Mouse (Mus musculus): ENCODE results near the gene Nin. TPM values are rescaled to one million over a fixed set of nuclear protein-coding genes. Genes with fewer than 3 reads are reported as not detected.

Nin gene
- total RNA-seq, 1 experiment from 2014 or later: 91.7 TPM

DNA sequence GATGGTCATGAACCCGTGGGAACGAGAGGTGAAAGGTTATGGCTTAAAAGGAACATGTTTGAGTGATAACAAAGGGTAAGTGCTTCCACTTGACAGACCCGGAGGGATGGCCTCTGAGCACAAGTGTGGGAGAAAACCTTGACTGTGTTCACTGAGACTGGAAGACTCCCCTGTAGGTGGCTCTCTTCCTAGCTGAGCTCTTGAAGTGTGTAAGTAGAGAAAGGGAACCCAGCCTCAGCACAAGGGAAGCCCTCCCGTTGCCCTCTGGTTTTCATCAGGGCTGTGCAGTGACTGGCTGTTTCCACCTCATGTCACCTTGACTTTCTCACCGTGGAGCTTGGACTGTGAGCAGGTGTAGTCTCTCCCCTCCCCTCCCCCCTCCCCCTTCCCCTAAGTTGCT is 15.6 kb upstream of the Nin start:
- ATAC-seq (replicated peaks; ENCODE audit: low read depth, poor library complexity, severe bottlenecking): peak; percentile 95

DNA sequence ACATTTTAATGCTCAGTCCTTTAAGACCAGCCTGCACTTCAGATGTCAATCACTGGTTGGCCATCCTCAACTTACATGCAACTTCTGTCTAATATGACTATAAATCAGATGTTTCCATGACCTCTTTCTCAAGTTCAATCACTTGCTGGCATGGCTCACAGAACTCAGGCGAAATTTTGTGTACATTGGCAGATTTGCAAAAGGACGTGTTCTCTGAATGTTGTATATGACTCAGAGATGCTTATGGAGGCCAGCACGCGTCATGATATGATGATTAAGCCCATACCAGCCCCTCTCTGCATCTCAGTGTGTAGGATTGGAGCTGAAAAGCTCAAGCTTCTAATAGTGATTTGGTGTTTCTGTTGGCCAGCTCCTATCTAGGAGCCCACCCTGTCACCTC is 13.1 kb upstream of the Nin start:
- ATAC-seq (replicated peaks; ENCODE audit: low read depth, poor library complexity, severe bottlenecking): no peak

DNA sequence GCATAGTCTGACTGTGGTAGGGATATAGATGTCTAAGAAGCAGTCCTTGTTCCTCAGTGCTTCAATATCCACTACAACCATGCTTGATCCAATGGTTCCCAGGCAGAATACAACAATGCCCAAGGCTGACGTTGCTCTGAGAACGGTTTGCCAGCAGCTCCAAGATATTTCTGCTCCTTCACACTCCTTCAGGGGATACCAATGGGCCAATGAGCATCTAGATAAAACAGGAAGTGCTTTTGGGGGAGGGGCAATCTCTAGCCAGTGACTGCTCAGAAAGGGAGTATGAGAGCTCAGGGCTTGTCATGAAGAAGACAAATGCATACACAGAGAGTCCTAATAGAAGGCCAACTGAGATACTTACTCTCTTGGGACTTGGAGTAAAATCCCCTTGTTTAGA is 6.0 kb upstream of the Nin start:
- ATAC-seq (replicated peaks; ENCODE audit: low read depth, poor library complexity, severe bottlenecking): peak; percentile 95

DNA sequence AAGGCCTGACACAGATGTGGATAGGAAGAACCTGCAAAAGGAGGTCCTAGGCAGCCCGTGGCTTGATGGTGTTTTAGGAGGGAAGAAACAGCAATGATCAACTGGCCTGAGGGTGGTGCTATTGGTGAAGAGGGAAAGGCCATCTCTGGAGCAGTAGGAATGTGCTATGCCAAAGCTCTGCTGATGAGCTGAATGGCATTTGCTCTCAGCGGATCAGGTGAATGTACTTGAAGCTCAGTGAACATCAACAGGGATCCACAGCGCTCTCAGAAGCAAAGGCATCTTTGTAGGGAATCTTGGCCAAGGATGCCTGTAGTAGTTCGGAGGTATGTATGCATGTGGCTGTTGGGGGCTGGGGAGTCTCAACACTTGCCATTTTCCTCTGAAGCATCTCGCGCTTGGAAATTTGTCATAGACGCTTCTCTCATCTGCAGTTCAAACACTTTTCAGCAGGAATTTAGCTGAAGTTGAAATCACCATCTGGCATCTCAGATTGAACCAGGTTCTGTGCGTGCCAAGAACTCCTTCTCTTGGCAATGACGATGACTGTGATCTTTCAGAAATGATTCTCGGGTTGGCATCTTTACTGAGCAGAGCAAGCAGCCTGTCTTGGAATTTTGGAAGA is 5.3 kb upstream of the Nin start:
- ATAC-seq (replicated peaks; ENCODE audit: low read depth, poor library complexity, severe bottlenecking): 0 out of 2 replicates have a peak, but pooled peaks have one; percentile 38

DNA sequence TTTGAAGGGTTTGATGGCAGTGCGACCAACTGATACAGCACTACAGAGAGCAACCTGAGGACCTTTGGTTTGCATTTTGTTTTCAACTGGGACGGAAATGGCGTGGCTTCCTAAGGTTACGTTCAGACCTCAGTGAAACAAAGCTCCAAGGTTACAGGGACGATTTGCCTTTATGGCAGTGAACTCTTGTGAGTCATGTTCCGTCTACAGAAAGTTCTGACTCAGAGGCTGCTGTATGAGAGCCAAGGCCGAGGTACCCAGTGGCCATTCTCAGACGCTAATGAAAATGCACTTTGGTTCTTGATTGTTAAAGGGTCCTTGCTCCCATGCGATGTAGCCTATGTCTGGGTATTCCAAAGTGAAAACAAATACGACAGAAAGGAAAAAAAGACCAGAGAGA is 3.6 kb upstream of the Nin start:
- ATAC-seq (replicated peaks; ENCODE audit: low read depth, poor library complexity, severe bottlenecking): no peak

DNA sequence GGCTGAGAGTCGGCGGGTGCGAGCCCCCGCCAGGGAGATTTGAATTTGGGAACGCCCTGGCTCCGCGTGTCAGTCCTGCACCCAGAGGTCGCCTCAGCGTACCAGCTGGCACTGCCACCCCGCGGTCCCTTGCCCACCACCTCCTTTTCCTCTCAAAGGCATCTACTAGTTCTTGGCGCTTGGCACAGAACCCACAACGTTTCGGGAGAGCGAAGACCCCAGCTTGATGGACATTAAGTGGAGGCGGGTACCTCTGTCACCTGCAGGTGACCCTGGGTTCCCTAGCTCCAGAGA is 1.5 kb downstream of the Nin start:
- no peak for ATAC-seq (replicated peaks; ENCODE audit: low read depth, poor library complexity, severe bottlenecking)

DNA sequence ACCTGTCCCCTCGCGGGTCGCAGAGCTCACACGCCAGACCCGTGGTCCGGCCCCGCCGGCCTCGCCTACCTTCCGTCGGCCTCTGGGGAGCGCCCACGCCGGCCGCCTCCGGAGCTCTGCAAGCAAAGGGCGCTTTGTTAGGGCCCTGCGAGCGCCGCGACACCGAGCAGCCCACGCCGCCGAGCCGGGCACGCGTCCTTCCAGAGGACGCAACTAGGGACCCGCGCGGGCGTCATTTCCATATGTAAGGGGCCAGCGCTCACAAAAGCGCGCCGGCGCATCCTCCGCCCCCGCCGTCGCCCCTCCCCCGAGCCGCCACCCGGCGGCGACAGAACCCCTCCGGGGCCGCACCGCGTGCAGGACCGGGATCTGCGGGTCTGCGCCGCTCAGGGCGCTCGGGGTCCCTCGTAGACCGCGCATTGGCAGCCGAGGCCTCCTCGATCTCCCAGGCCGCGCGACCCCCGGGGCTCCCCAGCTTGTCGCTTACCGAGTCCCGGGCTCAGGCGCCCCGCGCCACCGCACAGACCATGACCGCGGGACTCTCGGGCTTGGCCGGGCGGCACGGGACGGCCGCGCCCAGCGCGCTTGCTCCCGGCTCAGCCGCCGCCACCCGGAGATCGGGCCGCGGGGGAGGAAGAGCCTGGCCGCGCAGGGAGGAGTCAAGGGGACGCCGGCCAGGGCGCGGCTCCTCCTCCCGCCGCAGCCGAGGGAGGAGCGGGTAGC is 2.0 kb downstream of the Nin start:
- ATAC-seq (replicated peaks; ENCODE audit: low read depth, poor library complexity, severe bottlenecking): peak; percentile 83

DNA sequence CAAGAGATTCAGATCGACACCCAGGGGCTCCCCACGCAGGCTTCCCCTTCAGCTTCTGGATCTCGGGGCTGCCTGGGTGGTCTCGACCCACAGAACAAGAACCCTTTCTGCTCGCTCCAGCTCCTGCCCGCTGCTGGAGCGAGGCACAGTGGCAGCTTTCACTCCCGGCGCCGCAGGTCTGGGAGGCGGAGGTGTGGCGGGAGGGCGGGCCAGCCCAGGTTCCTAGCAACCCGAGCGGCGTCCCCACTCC is 2.5 kb downstream of the Nin start:
- 0 out of 2 replicates have a peak, but pooled peaks have one; percentile 2 for ATAC-seq (replicated peaks; ENCODE audit: low read depth, poor library complexity, severe bottlenecking)

DNA sequence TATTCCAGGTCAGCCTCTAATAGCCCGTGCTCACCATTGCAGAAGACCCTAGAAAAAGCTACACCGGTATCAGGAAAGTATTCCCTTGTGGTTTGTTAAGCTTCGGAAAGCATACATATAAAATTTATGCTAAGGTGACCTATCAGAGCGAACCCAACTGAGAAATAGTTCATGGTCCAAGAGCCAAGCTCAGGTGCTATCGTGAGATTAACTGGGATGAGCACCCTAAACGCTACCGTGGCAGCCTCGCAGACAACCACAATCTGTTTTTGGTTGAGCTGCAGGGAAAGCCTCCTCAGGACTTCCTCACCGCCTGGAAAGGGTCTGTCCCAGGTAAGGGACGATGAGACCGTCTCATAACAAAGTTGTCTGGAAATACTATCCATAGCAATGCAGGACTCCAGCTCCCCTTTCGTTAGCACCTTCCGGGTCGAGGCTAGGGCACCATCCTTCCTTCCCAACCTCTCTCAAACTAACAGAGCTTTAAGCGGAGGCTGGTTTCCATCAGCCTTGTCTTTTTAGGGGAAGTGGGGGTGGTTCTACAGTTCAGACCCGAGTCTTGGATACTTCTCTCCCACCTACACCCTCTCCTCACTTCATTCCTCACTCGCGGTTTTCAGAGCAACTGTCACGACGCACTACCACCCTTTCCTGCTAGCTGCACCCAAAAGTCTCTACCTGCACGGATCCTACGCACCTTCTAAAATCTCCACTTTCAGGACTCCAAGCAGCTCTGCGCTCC is 3.0 kb downstream of the Nin start:
- ATAC-seq (replicated peaks; ENCODE audit: low read depth, poor library complexity, severe bottlenecking): peak; percentile 7

DNA sequence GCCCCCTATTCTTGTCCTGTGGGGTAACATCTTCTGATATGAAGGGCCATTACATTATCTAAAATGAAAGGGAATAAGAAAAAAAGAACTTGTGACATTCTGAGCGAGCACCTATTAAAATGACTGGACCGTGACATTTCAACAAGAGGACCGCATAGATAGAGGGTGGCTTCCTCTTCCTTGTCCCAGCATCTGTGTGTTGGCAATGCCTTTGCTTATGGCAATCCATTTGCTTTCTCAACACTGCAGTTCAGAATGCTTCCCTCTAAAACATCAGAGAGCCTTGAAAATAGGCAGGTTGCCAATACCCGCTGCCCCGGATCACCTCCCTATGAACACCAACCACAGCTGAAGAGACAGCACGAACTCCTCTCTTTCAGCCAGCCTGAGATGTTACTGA is 3.6 kb downstream of the Nin start:
- peak; percentile 39 for ATAC-seq (replicated peaks; ENCODE audit: low read depth, poor library complexity, severe bottlenecking)

DNA sequence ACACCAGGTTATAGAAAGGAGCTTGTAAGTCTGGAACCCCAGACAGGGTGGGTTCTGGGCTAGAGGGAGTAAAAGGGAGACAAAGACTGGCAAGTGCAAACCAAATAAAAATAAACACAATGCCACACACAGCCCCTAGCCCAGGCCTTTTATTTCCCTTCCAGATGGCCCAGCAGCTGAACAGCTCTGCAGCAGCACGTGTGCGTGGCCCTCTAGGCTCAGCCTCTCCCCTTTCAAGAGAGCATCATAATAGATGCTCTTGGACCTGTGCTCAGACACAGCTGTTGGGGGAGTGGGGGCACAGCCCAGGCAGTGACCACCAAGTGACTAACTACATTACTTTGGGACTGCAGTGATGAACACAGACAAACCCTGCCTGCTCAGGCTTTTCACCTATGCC is 5.4 kb downstream of the Nin start:
- no peak for ATAC-seq (replicated peaks; ENCODE audit: low read depth, poor library complexity, severe bottlenecking)

DNA sequence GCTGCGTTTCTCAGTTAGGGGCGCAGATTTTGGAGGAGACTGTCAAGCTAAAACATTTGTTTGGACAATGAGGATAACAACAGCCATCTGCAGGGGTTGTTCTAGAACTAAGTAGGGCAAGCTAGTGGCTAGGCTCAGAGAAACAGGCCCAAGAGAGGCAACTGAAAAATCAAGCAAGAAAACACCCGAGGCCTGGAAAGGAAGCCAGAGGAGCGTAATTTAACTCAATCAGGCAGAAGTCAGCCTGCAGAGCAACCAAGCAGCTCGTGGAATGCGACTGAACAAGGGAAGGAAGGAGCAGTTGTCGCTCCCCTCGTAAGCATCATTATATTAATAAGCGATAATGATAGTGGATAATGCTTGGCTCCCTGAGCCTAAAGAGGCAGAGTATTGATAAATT is 7.0 kb downstream of the Nin start:
- no peak for ATAC-seq (replicated peaks; ENCODE audit: low read depth, poor library complexity, severe bottlenecking)

DNA sequence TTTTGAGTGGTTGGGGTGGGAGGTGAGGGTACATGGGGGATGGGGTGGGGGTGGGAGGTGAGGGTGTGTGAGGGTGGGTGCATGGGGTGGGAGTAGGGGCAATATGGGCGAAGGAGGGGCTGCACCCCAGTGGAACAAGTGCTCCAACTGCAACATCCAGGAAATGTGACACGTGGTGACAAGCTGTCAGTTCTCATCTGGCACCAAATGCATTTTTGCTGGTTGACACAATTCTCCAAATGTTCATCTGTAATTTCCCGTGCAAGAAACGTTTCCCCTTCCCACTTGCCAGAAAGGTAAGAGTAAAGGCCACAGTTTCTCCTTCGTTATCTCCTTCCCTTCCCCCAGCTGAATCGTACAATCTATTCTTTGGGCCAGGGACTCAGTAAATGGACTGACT is 7.6 kb downstream of the Nin start:
- no peak for ATAC-seq (replicated peaks; ENCODE audit: low read depth, poor library complexity, severe bottlenecking)

DNA sequence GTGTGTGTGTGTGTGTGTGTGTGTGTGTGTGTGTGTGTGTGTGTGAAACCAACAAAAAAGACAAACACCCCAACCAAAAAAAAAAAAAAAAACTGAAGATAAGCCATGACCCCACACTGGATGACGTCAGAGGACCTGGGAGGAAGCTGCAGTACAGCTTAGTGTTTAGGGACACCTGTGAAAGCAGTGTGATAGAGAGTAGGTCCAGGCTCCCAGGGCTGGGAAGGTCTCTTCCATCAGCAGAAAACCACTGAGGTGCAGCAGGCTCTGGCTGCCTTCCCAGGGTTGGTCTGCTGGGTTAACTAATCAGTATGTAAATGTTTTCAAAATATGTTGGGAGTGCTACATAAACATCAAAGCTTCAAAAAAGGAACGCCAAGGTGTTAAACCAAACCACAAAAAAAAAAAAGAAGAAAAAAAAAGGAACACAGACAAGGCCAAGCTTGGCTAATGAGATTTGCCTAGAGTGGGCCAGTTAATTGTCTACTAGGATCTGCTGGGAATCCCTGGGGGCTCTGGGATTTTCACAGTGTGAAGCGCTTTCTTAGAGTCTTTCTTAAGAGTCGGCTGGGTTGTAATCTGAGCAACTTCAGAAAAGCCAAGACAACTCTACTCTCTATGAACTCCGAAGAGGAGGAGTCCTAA is 8.6 kb downstream of the Nin start:
- no peak for ATAC-seq (replicated peaks; ENCODE audit: low read depth, poor library complexity, severe bottlenecking)

DNA sequence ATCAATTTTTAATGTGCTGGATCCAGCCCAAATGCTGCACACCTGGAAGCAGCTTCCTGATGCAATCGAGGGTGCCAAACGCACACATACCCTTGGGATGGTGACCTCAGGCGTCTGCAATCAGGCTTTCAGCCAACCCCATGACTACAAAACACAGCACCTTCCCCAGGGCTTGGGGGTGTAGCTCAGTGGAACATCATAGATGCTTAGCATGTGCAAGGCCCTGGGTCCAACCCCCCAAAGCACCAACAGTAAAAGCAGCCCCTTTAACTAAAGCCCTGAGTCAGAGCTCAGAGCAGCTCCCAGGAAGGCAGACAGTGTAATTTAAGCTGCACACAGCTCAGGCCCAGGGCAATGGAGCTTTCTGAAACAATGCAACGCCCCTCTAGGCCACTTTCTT is 9.3 kb downstream of the Nin start:
- no peak for ATAC-seq (replicated peaks; ENCODE audit: low read depth, poor library complexity, severe bottlenecking)

DNA sequence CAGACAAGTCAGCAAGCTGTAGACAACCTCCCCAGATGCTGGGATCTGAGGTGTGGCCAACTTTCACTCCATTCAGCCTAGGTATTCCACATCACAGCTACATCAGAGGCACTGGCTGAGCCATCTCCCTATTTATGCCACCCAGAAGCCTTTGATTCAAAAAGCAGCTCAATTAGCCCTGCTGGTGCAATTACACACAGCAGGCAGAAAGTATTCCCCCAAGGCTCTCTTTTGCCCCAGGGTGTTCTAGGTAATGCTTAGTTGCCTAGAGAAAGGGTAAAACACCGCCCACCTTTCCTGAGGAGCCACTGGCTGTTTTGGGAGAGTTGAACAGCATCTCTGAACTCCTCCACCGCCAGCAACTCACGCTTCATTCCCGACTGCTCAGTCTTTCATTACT is 10.3 kb downstream of the Nin start:
- no peak for ATAC-seq (replicated peaks; ENCODE audit: low read depth, poor library complexity, severe bottlenecking)

DNA sequence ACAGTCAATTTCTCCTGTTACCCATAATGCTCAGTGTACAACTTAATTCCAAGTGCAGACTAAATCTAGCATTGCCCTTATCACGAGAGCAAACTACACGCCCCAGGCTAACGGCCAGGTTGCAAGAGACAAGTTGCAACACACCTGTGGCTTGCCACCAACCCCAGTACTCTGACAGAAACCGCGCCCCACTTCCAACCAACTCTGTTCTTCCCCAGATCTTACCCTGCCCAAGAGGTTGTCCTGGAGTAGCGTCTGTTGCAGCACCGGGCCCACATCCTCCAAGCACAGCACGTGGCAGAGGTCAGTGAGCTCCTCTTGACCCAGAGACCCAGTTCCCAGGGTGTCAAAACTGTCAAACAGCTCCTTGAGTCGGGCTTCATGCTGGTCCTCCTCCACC is 11.1 kb downstream of the Nin start:
- ATAC-seq (replicated peaks; ENCODE audit: low read depth, poor library complexity, severe bottlenecking): peak; percentile 76

DNA sequence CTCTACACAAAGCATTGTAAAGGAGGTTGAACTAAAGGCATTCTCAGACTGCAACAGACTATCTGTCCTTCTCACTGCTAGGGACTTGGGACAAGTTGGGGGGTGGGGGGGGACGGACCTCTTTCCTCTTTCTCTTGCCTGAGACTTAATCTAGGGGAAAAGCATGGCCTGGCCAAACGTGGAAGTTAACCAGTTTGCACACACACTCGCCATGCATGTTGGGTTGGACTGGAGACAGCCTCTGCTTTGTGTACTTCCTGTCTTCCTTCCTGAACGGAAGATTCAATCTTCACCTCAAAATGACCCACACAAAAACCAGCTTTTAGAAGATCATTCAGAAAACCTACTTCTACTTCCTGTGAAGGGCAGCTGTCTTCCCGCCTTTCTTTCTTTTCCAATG is 11.7 kb downstream of the Nin start:
- ATAC-seq (replicated peaks; ENCODE audit: low read depth, poor library complexity, severe bottlenecking): peak; percentile 62

DNA sequence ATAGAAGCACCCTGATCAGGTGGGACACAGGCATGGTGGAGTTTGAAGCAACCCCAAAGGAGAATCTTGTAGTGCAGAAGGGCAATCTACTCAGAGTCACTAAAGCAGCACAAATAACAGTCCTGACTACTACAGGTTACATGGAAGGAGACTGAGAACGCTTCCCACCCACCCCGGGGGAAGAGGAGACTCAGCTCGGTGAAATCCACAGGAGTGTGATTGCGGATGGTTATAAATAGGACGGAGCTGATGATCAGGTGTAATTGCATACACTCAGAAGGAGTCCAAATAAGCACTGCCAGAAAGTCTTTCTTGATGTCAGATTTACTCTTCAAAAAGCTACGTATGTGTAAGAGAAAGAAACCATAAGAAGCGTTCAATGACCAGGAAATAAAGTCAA is 15.6 kb downstream of the Nin start:
- no peak for ATAC-seq (replicated peaks; ENCODE audit: low read depth, poor library complexity, severe bottlenecking)

DNA sequence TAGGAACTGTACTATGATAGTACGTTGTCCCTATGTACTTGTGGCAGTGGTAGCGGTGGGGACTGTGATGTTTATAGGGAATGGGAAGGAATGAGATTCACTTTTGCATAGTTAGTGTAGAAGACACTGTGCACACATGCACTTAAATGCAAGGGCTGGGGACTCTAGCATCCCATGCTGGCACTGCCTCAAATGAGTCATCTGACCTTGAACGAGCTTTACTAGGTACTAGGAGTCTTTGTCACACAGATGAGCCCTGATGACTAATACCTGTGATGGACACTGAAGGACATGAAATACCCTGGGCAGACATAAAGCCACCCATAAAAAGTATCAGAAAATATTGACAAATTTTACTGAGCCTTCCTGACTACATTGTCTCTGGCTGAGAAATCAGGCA is 16.2 kb downstream of the Nin start:
- no peak for ATAC-seq (replicated peaks; ENCODE audit: low read depth, poor library complexity, severe bottlenecking)

DNA sequence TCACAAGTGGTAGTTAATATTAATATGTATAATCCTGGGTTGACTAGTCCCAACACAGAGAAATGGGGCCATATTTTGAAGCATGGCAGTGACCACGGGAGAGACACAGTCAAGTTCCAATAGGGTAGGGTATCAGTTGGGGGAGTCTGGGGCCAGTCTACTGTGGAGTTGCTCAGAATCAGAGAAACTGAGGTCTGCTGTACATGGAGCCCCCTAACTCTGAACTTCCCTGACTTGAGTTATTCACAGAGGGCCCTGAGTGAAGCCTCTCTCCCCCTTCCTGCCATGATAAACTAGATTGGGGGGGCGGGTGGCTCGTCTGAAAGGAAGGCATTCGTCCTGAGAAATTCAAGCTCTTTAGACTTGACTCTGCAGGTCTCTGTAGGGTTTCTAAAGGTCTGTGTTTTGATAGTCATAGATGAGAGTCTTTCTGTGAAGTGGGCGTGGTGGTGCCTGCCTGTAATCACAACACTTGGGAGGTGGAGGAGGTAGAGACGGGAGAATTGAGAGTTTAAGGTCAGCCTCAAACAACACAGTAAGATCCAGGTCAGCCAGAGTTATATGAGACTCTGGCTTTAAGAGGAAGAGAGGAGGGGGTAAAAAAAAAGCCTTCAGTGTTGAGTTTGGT is 20.1 kb downstream of the Nin start:
- ATAC-seq (replicated peaks; ENCODE audit: low read depth, poor library complexity, severe bottlenecking): no peak
